Mouse (Mus musculus) gastrocnemius, adult 8-10 months (tissue): ENCODE data around the gene Gatb. TPM values are rescaled to one million over a fixed set of nuclear protein-coding genes. Genes with fewer than 3 reads are reported as not detected.

Source experiments
- DNase-seq, 2 experiments: peaks; one replicate each; pipeline ENCODE4 v3.0.0; 2022; ENCODE audit warnings: low spot score in 2 of 2
- total RNA-seq, 4 experiments: library from RNA; stranded (reverse); gene quantifications; 2 replicates each; pipeline ENCODE4 v1.2.4; 2022

The Gatb gene
- total RNA-seq, 4 experiments from 2014 or later, result 13.6 to 20.4 (median 17.5) TPM

DNA sequence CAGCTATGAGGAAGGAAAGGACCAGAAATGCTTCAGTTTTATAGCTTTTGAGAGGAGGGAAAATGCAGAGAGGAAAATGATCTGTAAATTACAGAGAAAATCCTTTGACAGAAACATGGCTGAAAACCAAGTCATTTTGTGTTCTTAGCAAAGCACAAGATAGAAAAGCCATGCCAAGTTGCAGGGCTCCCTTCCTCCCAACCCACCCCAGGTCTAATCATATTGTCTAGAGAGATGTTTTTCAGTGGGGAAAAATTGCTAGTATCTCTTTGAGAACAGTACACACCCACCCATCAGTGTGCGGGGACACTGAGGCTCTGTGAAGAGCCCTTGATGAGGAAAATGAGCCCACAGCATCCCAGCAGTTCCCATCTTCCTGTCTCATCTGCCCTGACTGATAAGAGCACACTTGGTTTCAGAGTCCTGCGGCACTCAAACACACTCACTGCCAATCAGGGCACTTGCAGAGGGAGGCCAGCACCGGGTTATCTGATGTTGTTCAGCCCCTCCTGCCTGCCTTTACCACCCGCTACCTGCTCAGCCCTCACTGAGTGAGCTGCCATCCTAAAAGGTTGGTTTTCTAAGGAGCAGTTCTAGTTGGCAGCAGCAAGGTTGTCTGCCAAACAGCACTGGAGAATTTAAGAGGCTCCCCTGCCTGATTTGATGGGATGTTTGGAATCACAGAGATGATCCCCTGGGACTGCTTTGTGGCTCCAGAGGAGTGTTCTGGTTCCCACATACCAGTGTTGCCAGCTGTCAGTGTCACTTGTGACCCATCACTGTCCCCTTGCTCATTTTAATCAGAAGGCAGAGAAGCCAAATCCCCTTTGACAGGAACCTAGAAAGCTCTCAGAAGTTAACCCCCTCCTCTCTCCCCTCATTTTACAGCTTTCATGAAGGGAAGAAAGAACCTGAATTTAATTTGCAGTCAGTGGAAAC is 79.1 kb downstream of the Gatb start:
- no peak for DNase-seq

DNA sequence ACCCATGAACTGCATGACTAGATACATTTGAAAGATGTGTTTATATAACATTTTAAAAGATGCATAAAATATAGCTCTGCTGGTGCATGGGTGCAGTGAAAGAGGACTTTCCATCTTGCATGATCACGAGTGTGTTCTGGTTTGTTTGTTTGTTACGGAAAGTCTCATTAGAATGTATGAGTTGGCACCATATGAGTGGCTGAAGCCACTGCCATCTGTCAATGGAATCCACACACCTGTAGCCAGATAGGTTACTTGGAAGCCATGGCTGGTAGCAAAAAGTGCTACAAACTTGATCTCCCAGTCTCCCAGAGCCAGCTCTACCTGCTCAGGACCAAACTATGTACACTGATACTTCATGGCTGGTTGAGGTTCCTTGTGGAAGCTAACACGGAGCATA is 81.6 kb downstream of the Gatb start:
- no peak for DNase-seq

DNA sequence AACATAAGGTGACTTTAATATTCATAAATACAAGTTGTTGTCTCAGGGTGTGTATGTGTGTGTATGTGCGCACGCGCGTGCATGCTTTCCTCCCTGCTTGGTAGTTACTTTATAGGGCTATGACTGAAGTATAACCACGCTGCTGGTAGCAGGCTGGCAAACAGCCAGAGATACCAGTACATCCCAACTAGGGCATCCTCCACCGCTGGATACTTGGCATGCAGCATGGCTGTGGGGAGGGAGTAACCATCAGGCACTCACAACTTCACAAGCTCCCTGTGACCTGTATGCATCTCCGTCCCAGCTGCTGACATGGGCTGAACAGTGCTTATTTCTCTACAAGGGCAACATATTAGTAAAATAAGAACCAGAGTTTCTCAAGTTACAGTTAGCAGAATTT is 85.8 kb downstream of the Gatb start:
- no peak for DNase-seq

DNA sequence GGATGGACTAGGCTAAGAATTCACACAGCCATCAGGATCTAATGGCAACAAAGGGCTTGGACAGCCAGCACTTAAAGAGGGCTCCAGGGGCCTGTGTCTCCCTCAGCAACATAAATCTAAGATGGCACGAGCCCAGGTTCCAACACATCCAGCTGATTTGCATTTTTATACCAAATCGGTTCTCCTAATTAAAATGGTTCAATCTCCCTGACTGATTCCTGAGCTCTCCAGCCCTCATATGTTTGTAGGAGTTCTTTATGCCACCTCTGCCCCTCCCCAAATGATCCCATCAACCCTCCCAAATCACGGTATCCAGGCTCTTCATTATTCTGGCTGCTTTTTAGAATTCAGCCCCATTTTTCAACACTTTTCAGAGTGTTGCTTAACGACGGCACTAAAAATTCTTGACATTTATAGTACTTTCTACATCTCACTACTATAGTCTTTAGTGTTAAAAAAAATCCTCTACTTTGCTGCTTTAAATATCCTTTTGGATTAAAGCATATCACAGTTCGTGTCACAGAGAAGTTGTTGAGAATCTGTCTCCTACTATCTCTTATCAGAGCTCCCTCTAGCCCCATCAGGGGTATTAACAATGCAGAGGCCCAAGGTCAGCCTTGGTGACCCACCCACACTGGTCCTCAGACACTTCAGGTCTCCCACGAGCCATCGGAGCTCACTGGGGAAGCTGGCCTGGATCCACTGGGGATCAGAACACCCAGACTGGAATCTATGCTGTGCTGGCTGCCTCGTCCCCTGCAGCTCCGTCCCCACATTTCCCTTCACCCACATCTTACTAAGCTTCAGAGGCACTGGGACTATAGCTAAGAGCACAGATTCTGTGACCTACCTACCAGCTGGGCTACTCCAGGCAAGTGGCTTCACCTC is 88.3 kb downstream of the Gatb start:
- DNase-seq, result no peak

DNA sequence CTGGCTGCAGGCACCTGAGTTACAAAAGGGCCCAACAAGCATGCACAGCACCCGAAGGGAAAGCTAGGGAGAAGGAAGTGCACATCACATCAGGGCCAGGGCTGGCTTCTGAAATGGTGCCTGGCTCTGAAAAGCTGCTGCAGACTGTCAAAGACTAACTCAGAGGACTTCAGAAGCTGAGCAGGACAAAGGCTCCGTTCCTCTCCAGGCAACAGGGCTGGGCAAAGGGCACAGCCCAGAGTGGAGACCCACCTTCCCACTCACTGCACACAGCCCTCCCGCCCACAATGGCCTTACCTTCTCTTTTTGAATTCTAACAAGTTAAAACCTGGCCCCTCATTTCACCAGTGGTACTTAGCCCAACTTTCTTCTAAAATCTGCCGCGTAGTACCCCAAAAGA is 89.9 kb downstream of the Gatb start:
- no peak for DNase-seq

DNA sequence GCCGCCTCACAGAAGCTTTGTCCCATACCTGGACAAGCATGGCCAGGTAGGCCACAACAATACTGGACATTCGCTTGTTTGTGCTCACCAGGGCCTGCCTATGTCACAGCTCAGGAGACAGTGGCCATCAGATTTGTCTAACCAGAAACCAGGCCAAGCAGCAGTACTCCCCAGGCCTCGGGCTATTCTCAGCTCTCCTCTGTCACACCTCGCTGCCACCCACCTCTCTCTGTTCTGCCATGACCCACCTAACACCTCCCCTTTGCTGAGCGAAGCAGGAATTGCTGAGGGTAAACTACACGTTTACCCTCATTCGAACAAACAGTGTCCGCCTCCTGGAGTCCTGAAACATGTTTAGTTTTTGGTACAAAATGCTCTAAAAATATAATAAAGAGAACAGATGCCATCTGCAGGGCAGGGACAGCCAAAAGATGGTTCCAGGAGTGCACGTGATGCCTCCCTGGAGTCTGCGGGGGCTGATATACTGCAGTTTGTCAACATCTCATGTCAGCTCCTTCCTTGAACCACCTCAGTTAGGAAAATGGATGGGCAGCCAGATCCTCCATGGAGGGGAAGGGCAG is 90.8 kb downstream of the Gatb start:
- no peak for DNase-seq

DNA sequence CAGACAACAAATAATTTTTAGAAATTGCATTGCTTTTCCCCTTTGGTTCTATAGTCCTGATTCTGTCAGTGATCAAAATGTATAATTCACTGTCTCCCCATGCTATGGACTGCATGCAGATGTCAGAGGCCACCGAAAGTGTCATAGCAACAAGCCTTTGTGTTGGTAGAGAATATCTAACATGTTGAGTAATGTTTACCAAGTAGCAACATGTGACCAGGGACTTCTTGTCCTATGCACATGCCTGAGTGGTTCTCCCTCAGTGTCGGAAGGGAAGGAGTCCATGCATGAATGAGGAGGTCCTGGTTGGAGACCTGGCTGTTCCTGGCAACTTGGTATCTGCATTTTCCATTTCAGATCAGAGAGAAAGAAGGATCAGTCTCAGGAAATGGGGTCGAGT is 92.2 kb downstream of the Gatb start:
- DNase-seq, result no peak

DNA sequence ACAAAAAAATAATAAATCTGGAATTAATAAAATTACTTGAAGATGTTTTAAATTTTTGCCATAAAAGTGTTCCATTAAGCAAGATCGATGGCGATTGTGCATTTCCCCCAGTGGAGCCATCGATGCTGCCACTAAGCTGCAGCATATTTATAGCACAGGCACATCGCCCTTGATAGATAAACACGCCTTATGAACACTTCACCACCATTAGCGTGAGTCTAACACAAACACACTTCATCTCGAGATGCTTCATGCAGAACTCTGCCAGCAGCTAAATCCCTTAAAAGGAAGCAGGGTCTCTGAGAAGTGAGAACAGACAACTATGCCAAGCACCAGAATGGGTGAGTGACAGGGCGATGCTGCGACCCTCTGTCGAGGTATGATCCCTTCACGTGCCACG is 92.8 kb downstream of the Gatb start:
- no peak for DNase-seq

DNA sequence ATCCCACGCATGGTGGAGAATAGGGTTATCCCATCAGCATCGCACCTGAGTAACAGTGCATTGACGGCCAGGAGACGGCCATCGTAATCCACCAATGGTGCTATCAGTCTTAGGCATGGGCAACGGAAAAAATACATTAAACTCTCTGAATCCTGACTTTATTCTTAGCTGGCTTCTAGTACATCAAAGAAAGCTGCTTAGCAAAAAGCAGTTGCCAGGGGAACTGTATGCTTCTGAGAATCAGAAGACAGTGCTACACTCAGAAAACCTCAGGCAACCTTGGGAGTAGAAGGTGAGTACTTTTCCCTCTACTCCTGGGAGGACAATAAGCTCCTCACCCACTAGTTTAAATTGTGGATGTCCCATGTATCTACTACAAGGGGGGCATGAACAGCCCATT is 93.8 kb downstream of the Gatb start:
- no peak for DNase-seq

DNA sequence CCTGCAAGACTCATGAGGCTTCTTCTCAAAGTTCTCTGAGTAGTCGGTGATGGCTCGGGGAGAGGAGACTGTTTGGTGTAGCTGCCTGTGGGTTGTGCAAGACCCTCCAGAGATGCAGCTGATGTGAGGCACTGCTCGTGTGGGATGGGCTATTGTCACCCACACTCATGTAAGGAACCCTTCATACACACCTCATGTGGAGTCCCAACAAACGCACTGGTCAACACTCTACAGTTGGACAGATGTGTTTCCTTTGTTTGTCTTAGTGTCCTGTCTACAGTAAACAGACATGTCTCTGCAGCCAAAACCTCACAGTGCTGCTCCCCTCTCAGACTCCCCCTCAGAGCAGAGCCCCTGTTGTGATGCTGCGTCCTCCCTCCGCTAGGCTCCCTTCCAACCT is 95.9 kb downstream of the Gatb start:
- DNase-seq, result no peak

DNA sequence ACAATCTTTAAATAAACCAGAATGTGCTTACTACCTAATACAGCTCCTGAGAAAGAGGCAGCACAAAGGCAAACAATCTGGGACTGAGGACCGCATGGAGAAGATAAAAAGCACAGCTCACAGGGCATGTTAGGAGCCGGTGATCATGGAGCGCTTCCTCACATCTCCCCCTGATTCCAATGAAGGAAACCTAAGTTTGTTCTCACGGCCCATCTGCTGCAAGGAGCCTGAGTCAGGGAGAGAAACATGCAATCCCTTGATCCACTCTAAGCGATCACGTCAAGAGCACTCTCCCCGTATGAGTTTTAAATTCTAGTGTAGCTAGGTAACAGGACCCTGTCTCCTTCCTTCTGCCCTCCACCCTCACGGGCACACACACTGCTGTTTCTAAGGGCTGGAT is 103.2 kb downstream of the Gatb start:
- no peak for DNase-seq

DNA sequence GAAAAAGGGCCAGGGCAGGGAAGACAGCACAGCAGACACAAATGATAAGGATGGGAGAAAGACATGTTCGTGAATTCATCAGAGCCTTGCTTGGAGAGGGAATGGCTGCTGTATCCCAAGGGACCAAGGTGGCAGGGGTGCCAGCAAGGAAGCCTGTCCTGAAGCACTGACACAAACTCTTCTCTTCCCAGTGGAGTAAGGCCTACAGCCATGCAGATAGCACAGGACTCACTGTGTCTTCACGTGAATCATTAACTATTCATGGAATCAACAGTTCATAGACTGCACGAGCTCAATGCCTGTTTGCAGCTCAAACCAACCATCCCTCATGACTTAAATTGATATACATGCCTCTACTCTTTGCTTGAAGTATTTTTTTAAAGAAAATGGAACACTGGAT is 104.0 kb downstream of the Gatb start:
- no peak for DNase-seq

DNA sequence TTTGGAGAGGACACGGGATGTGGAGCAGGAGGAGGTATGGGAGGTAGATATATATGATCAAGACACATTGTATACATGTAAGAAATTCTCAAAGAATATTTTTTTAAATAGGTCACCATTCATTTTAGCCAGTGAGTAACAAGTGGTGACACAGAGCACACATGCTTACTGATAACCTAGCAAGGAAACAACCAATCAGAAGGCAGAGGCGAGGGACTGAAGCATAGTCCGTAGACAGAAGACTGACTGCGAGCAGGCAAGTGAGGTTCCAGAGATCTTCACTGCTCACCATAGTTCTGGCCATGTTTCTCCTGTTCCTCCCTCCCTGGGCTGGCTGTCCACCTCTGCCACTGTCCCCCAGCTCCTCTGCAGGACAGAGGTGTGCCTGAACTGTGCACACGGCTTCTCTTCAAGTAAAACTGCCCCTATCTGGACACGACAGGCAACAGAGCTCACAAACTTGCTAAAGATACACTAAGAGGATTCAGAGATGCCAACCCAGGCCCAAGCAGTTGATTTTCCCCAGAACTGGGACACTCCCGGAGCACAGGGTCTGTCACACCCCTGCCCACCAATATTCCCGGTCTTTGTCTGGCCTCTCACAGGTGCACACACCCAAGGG is 105.5 kb downstream of the Gatb start:
- DNase-seq, result no peak

DNA sequence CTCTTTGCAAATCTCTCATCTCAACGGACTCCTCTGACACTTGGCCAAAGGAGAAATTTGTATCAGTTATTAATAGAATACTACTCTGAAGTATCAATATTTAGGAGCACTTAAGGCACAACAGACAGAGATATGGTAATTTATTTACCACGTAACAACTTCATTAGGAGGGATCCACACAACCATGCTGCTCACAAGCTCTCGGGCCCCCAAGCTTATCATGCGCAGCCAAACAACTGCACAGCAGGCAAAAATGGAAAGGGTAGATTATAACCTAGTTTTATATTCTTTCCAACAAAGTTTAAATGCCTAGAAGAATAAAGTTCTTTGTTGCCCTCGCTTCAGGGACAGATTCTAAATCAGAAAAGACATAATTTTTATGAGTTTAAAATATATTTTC is 106.0 kb downstream of the Gatb start:
- no peak for DNase-seq

DNA sequence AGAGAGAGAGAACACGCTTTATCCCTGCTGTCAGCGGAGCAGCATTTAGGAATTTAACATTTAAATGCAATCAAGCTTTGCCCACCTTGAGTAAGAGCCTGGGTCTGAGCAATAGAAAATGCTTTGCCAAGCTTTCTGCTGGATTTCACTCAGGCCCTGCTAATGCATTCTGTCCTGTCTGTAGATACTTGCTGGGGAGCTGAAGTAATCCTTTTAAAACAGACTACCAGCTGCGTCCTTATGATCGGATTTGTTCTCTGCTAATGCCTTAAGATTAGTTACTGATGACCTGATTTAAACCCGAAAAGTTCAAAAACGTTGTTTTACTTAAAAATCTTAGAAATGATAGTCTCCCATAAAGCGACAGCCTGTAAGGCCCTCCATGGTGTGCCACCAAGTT is 107.2 kb downstream of the Gatb start:
- DNase-seq, result no peak

DNA sequence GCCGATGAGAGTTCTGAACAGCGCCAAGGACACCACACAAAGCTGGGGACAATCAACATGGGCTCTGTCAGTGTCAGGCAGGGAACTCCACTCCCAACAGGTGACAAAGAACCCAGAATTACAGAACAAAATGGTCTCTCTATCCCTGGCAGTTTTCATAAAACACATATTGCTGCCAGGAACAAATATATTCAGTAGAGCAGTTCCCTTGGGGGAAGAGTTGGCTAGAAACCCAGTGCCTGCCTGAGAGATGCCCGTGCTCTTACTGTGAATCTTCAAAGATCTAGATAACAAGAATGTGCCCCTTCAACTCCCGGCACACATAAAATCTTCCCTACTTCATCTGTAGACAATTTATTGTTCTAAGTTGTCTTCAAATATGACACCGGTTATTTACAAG is 109.7 kb downstream of the Gatb start:
- DNase-seq, result no peak

DNA sequence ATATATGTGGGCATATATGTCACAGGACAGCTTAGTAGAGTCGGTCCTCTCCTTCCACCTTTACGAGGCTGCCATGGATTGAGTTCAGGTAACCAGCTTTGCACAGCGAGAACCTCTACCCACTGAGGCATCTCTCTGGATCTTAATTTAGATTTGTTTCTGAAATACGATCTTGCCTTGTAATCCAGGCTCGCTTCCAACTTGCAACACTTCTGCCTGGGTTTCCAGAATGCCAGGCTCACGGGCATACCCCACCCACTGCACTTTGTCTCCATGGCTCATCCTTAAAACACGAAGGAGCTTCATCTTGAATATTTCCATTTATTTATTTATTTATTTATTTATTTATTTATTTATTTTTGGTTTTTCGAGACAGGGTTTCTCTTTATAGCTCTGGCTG is 111.4 kb downstream of the Gatb start:
- DNase-seq, result peak; percentile 13 to 39

DNA sequence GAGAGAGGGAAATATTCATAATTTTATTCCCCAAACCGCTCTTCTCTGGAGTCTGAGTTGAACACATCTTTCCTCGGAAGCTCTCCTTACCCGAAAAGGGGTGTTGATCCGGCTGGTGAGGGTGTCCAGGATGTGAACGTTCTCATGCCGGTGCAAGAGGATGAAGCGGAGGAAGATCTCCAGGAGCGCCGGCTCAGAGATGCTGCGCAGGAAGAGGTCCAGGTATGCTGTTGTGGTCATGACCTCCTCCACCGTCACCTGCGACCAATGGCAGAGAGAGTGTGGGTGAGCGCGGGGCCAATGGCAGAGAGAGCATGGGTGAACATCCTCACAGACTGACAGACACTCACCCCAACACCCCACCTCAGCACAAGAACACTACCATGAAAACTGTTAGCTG is 114.4 kb downstream of the Gatb start:
- DNase-seq, result no peak

DNA sequence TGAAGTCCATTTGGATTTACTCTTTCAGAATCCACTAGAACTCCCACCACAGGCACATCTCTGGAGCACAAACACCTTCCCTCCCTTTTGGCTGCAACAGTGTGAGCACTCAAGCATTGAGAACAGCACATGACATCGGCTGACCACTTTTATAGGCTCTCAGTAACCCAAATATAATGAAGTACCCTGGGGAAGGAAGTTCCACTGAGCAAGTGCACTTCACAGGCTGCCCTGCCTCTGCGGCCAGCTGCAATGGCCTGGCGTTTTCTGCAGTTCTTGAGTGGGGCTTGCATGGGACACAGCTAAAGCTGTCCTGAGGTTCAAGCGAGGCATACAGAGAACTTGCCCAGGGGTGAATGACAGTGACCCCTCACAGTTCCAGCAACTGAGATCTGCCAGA is 117.2 kb downstream of the Gatb start:
- DNase-seq, result no peak

DNA sequence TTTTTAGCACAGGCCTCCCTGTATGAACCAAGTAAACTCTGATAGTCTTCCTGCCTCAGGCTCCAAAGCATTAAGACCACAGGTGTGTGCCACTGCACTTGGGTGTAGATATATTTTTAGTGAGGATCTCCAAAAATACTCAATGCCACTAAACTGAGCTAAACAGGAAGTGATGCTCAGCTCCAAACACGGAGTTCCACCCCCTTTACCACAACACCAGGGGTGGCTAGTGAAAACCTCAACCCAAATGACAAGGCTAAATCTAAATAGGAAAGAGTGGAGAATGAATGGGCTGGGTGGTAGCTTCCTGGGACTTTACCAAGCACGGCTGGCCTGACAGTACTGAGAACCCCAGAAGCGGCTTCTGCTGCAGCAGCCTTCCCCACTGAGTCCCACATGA is 119.1 kb downstream of the Gatb start:
- no peak for DNase-seq

DNA sequence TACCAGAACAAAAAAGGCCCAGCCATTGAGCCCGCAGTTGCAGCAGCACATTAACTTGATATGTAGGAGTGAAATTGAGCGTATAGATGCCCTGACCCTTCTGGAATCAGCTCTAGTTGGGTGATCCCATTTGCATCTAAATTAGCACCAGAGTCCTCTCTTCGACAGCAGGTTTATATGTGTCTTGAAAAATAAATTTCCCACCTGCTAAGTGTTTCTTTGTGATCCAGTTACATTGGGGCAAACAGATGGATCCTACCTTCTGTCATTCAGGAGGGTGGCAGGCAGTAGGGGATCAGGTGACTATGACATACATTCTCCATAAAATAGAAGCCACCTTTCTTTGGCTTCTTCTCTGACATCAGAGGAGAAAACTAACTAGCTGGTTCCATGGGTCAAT is 121.1 kb downstream of the Gatb start:
- no peak for DNase-seq

DNA sequence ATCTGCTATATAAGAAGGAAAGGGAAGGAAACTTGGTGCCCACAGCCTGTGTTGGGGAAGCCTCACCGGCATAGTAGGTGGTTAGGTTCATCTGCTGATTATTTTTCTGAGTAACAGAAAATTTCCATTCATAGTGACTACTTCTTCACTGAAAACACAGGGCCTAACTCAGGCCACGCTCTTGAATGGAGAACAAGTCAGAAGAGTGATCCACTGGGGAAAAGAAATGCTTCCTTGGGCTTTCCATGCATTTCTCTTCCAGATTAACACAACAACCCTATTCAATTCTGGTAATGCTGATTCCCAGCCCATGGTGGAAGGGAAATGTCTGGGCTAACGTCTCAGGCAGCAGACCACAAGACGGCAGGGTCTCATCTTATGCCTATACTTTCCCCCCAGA is 124.6 kb downstream of the Gatb start:
- DNase-seq, result no peak
